Mouse (Mus musculus): ENCODE results near the gene Cdt1. TPM values are rescaled to one million over a fixed set of nuclear protein-coding genes. Genes with fewer than 3 reads are reported as not detected.
A peak's percentile ranks its signal among the peaks of the same experiment; 100 is the strongest.

The Cdt1 gene
- polyA plus RNA-seq, 1 experiment, result 68.5 TPM

DNA sequence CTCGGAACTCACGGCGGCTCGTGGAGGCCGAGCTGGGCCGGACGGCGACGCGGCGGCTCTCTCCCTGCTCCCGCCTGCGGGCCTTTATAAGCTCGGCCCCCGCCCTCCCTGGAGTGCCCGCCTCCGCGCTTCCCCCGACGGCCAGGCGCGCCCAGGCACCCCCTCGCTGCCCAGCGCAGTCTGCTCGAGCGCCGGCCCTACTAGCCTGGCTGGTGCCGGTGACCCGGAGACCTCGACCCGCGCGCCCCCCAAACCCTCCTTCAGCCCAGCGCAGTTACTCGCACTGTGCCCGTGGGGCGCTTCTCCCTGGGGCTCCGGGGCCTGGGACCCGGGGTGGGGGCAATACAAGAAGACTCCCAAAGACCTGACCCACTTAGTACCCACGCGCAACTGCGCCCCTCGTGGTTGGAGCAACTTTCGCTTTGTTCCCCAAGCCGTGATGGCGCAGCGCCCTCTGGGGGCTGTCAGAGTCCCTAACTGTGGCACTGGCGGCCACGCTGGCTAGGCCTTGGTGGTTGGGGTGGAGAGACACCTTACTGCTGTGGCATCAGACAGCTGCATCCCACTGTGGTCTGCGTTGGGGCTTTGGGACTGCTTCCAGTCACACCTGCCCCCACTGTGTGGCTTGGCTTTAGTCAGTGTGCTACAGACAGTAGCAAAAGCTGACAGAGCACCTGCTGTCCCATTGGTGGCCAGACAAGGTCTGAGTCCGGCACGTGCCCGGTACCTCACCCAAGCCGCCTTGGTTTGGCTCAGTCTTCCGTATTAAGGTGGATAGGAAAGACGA, 16.4 kb upstream of the Cdt1 start, which contains the start of gene Piezo1:
Piezo1 (minus strand) TSS at position 65 of the 787 bp plus-strand sequence.
- TF ChIP-seq CTCF (IDR thresholded peaks at IDR 0.05; ENCODE audit: control insufficient read depth, insufficient read depth, low read length) (peak; percentile 100), POLR2A (IDR thresholded peaks at IDR 0.05; ENCODE audit: borderline replicate concordance, control insufficient read depth, low read depth, low read length) (peak; percentile 86; the same call in 1 of the 2 replicates)
- 8% methylated on average over 56 of the region's 56 CpGs for WGBS
- Histone ChIP-seq H3K27ac (ENCODE audit: control insufficient read depth, insufficient read depth, low read depth, low read length, poor library complexity) (peak within 1 kb of the TSS; percentile 83), H3K4me3 (replicated peaks; ENCODE audit: control insufficient read depth, low read depth, low read length) (peak within 1 kb of the TSS; percentile 59), H3K4me1 (ENCODE audit: control insufficient read depth, insufficient read depth, low read length) (peaks cover 20% of the 10 kb centered on the region)

DNA sequence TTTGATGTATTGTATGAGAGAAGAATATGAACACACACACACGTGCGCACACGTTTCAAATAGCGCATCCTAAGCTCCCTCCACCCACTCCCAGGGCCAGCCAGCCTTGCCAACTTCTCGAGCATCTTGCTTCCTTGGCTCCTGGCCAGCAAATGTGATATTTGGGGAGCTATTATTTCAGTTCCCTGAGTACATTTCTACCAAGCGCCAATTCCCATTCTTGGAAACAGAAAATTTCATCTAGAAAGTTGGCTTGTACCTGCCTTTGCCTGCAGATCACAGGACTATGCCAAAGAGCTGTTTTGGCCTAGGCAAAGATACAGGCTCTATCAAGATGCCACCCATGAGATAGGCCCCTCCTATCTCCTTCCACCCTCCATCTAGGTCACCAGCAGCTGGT, 13.0 kb upstream of the Cdt1 start:
- no peak overlapping the region for H3K4me3 ChIP-seq (replicated peaks; ENCODE audit: control insufficient read depth, low read depth, low read length)
- no peak for TF ChIP-seq CTCF (IDR thresholded peaks at IDR 0.05; ENCODE audit: control insufficient read depth, insufficient read depth, low read length)
- no peak for TF ChIP-seq POLR2A (IDR thresholded peaks at IDR 0.05; ENCODE audit: borderline replicate concordance, control insufficient read depth, low read depth, low read length)
- H3K4me1 ChIP-seq (ENCODE audit: control insufficient read depth, insufficient read depth, low read length), result peaks cover 12% of the 10 kb centered on the region
- H3K27ac ChIP-seq (ENCODE audit: control insufficient read depth, insufficient read depth, low read depth, low read length, poor library complexity), result no peak overlapping the region
- 59% methylated on average over 6 of the region's 6 CpGs for whole genome bisulfite sequencing

DNA sequence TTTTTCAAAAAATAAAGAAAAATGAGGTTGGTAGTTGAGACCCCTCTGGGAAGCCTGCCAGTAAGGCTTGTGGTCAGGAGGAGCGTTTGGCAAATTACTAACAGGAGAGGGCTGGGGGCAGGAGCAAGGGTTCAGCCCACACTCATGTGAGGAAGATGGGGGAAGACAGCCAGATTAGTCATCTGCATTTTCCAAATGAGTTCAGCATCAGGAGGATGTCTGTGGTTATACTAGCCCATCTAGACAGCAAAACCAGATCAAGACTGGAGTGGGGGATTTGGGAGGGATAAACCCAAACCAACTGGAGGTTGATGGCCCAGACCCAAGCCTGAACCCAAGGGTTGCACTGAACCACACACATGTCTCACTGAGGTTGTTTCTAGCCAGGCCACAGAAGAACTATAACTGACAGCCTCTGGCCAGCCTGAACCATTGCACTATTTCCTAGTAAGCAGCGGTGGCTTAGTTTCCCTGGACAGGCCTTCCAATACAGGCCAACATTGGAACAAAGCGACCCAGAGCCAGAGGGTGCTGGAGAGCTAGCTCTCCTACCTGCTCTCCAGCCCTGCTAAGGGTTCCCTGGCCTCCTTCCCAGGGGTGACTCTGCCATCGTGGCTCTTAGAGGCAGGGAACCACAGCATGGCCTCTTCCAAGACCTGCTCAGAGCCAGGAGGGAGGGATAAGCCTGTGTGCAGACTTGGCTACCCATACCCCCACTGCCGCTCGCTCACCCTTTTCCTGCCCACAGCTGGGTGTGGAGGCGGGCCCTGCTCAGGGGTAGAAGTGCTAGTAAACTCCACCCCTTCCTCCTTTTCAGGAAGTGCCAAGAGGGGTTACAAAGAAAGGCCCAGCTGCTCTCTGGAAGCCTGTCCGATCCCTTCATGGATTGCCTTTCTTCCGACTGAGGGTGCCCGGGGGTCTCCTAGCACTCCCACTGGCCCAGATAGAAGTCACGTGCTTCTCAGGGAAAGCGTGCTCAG, 11.5 kb upstream of the Cdt1 start:
- peak overlapping the region; percentile 57 for H3K4me3 ChIP-seq (replicated peaks; ENCODE audit: control insufficient read depth, low read depth, low read length)
- WGBS, result 8% methylated on average over 12 of the region's 12 CpGs
- TF ChIP-seq CTCF (IDR thresholded peaks at IDR 0.05; ENCODE audit: control insufficient read depth, insufficient read depth, low read length), result no peak
- TF ChIP-seq POLR2A (IDR thresholded peaks at IDR 0.05; ENCODE audit: borderline replicate concordance, control insufficient read depth, low read depth, low read length), result peak; percentile 79
- peaks cover 14% of the 10 kb centered on the region for H3K4me1 ChIP-seq (ENCODE audit: control insufficient read depth, insufficient read depth, low read length)
- peak overlapping the region; percentile 77 for H3K27ac ChIP-seq (ENCODE audit: control insufficient read depth, insufficient read depth, low read depth, low read length, poor library complexity)

DNA sequence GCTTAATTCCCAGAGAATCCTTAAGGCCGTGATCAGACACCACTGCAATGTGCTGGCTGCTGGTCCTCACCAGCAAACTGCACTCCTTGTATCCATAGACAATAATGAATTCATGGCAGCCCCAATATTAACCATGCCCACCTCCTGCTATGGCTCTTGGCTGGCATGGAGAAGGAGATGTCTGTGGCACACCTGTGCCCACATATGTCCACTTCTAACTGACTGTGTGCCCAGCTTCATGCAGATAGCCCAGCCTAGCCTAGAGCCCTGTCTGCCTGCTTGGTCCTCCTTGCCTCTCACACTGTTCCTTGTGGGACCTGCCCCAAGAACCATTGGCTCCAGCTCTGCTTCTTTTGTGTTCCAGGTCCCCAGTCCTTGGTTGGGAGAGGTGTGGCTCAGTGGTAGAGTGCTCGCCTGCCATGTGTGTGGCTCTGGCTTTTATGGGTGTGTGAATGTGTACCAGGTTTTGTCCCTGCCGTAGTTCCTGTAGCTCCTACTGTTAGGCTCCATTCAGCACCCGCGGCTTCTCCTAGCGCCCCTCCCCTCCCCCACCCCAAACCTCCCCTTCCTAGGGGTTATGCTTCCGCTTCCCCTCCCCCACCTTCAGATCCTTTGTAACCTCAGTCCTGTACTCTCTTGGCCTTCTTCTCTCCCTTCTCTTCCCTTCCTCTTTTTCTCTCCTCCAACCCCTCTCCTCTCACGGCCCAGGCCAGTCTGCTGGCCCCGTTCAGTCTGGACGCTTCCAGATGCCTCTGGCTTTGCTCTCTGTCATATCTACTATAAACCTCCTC, 10.4 kb upstream of the Cdt1 start:
- no peak for TF ChIP-seq POLR2A (IDR thresholded peaks at IDR 0.05; ENCODE audit: borderline replicate concordance, control insufficient read depth, low read depth, low read length)
- no peak for TF ChIP-seq CTCF (IDR thresholded peaks at IDR 0.05; ENCODE audit: control insufficient read depth, insufficient read depth, low read length)

DNA sequence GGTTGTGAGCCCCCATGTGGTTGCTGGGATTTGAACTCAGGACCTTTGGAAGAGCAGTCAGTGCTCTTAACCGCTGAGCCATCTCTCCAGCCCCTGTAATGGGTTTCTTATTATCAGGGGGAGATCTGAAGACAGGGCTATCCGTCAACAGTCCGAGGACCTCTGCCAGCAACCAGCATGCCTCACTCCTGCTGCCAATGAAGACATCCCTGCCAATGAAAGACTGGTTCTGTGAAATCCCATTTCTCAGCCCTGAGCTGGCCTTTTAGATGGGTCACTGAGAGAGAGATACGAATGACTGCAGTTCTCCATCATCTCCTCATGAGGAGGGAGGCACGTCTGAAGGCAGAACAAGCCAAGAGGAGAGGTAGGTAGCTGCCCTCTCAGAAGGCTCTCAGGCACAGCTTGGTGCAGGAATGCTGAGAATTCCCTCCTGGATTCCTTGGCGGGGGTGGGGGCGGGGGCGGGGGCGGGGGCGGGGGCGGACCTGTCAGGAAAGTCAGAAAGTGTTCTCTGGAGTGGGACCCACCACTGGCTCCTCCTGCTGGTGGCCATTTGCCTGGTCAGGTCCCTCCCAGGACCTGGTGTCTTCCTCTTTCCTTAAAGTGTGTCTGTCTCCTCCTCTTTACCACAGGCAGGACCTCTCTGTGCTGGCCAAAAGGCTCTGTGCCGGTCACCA, 9.0 kb upstream of the Cdt1 start:
- no peak overlapping the region for H3K4me3 ChIP-seq (replicated peaks; ENCODE audit: control insufficient read depth, low read depth, low read length)
- TF ChIP-seq CTCF (IDR thresholded peaks at IDR 0.05; ENCODE audit: control insufficient read depth, insufficient read depth, low read length) (no peak; the same call in 1 of the 2 replicates), POLR2A (IDR thresholded peaks at IDR 0.05; ENCODE audit: borderline replicate concordance, control insufficient read depth, low read depth, low read length) (no peak)
- H3K4me1 ChIP-seq (ENCODE audit: control insufficient read depth, insufficient read depth, low read length), result peaks cover 15% of the 10 kb centered on the region
- 64% methylated on average over 7 of the region's 12 CpGs for WGBS
- H3K27ac ChIP-seq (ENCODE audit: control insufficient read depth, insufficient read depth, low read depth, low read length, poor library complexity), result peak overlapping the region; percentile 64; the same call in 1 of the 2 replicates

More for the DNA sequence above, 10.4 kb upstream of the Cdt1 start:
- 15% methylated on average over 10 of the region's 10 CpGs for WGBS
- Histone ChIP-seq H3K27ac (ENCODE audit: control insufficient read depth, insufficient read depth, low read depth, low read length, poor library complexity) (peak overlapping the region; percentile 77), H3K4me3 (replicated peaks; ENCODE audit: control insufficient read depth, low read depth, low read length) (no peak overlapping the region), H3K4me1 (ENCODE audit: control insufficient read depth, insufficient read depth, low read length) (peaks cover 15% of the 10 kb centered on the region)

DNA sequence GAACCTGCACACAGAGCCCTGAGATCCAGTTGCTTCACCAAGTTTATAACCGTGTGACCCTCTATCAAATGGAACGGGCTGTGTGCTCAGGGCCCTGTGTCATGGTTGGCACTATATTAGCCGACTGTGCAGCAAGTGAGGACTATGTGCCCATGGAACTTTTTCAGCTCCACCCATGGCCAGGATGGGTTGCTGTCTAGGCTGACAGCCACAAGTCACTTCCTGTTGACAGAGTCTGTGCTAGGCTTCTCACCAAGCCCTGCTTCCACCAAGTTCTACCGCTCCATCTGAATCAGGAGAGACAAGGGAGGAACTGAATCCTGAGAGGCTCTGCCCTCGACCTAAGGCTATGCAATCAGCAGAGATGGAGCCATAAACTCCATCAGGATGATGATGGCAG, 6.6 kb upstream of the Cdt1 start:
- 23% methylated on average over 5 of the region's 5 CpGs for WGBS
- H3K4me3 ChIP-seq (replicated peaks; ENCODE audit: control insufficient read depth, low read depth, low read length), result no peak overlapping the region
- peak overlapping the region; percentile 23; the same call in 1 of the 2 replicates for H3K27ac ChIP-seq (ENCODE audit: control insufficient read depth, insufficient read depth, low read depth, low read length, poor library complexity)
- peaks cover 14% of the 10 kb centered on the region for H3K4me1 ChIP-seq (ENCODE audit: control insufficient read depth, insufficient read depth, low read length)
- no peak for TF ChIP-seq POLR2A (IDR thresholded peaks at IDR 0.05; ENCODE audit: borderline replicate concordance, control insufficient read depth, low read depth, low read length)
- TF ChIP-seq CTCF (IDR thresholded peaks at IDR 0.05; ENCODE audit: control insufficient read depth, insufficient read depth, low read length), result no peak
